Mouse (Mus musculus): ENCODE data around the gene Gm21969. TPM values are rescaled to one million over a fixed set of nuclear protein-coding genes. Genes with fewer than 3 reads are reported as not detected.

Gm21969 gene
- total RNA-seq, 1 experiment = 0.09 TPM

- DNase-seq (ENCODE audit: low read depth, low spot score) = no peak
- Histone ChIP-seq H3K4me1 (ENCODE audit: control insufficient read depth in 2 of 2, insufficient read depth in 2 of 2, low read length in 2 of 2, poor library complexity in 1 of 2) (peaks cover 0 to 16% of the 10 kb centered on the region in 2 experiments; a peak in 1 of 4 replicates), H3K9me3 (ENCODE audit: control insufficient read depth, insufficient read depth, low read depth, low read length) (no peaks in the 10 kb centered on the region), H3K27ac (ENCODE audit: insufficient read depth, low read depth, low read length, poor library complexity, severe bottlenecking) (peak overlapping the region; percentile 9; the same call in 1 of the 2 replicates), H3K36me3 (ENCODE audit: control insufficient read depth, insufficient read depth, low read length, poor library complexity, severe bottlenecking) (no peaks in the 10 kb centered on the region), H3K4me3 (ENCODE audit: insufficient read depth in 1 of 2, low read depth in 1 of 2, low read length in 2 of 2, poor library complexity in 1 of 2, severe bottlenecking in 1 of 2) (no peak overlapping the region), H3K9ac (ENCODE audit: insufficient read depth, low read depth, low read length, poor library complexity, severe bottlenecking) (no peak overlapping the region)
- no peak for TF ChIP-seq ZC3H11A (IDR thresholded peaks at IDR 0.05; ENCODE audit: borderline replicate concordance, low read depth, low read length)
- TF ChIP-seq ZNF384 (IDR thresholded peaks at IDR 0.05; ENCODE audit: low read depth, low read length) = no peak
- no peak for TF ChIP-seq HCFC1 (IDR thresholded peaks at IDR 0.05; ENCODE audit: borderline replicate concordance, insufficient read depth, low read length)
- TF ChIP-seq CHD2 (IDR thresholded peaks at IDR 0.05; ENCODE audit: low read depth, low read length) = no peak
- no peak for TF ChIP-seq MAFK (IDR thresholded peaks at IDR 0.05; ENCODE audit: insufficient read depth, low read depth, low read length)
- in situ Hi-C loops (cut with MboI; ENCODE audit: low sequenced_read_pairs in 2 of 2, unreplicated experiment in 2 of 2) = no loop called here
Observed at GRCm38 (mm10) chr4:139688058-139688457, 85.1 kb downstream of the Gm21969 start.

DNA sequence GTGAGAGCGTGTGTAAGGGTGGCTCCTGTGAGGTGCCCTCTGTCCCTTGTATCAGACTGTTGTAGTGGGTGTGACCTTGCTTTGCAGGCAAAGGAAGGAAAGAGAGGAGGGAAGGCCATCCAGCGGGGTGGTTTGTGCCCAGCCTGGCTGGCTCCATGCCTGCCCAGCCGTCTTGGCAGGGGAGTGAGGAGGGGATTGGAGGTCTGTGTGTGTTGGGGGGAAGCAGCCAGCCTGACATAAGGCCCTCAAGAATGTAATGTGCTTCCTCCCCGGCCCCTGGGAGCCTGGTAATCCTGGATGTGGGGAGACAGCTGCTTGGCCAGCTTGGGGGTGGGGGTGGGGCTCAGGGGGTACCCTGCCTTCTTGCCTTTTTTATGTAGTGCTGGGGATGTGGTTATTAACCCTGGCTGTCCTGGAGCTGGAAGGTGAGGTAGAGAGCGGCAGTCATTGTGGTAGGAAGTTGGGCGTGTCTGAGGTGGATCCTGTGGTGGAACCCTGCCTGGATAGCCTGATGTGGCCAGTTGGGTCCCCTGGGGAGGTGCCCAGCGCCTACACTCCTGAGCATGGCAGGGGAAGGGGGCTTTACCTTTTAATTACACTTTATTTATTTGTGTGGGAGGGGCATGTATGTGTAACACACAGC is 86.8 kb downstream of the Gm21969 start:
- Histone ChIP-seq H3K36me3 (ENCODE audit: control insufficient read depth, insufficient read depth, low read length, poor library complexity, severe bottlenecking) (no peaks in the 10 kb centered on the region), H3K27ac (ENCODE audit: insufficient read depth, low read depth, low read length, poor library complexity, severe bottlenecking) (no peak overlapping the region), H3K4me1 (ENCODE audit: control insufficient read depth in 2 of 2, insufficient read depth in 2 of 2, low read length in 2 of 2, poor library complexity in 1 of 2) (peaks cover 0 to 17% of the 10 kb centered on the region in 2 experiments; a peak in 1 of 4 replicates), H3K4me3 (ENCODE audit: insufficient read depth in 1 of 2, low read depth in 1 of 2, low read length in 2 of 2, poor library complexity in 1 of 2, severe bottlenecking in 1 of 2) (no peak overlapping the region), H3K9me3 (ENCODE audit: control insufficient read depth, insufficient read depth, low read depth, low read length) (no peaks in the 10 kb centered on the region), H3K9ac (ENCODE audit: insufficient read depth, low read depth, low read length, poor library complexity, severe bottlenecking) (no peak overlapping the region)
- no peak for TF ChIP-seq ZC3H11A (IDR thresholded peaks at IDR 0.05; ENCODE audit: borderline replicate concordance, low read depth, low read length)
- no peak for TF ChIP-seq ZNF384 (IDR thresholded peaks at IDR 0.05; ENCODE audit: low read depth, low read length)
- no peak for TF ChIP-seq MAFK (IDR thresholded peaks at IDR 0.05; ENCODE audit: insufficient read depth, low read depth, low read length)
- TF ChIP-seq CHD2 (IDR thresholded peaks at IDR 0.05; ENCODE audit: low read depth, low read length) = no peak
- TF ChIP-seq HCFC1 (IDR thresholded peaks at IDR 0.05; ENCODE audit: borderline replicate concordance, insufficient read depth, low read length) = no peak
- DNase-seq (ENCODE audit: low read depth, low spot score) = no peak
- in situ Hi-C loops (cut with MboI; ENCODE audit: low sequenced_read_pairs in 2 of 2, unreplicated experiment in 2 of 2) = loop anchor here in 1 of 2 experiments (10.0 kb wide), 1 partner anchor 165 kb away; no protein-coding TSS in a partner anchor

GRCm38 (mm10) chr4:139693315-139693714 is 90.3 kb downstream of the Gm21969 start:
- H3K36me3 ChIP-seq (ENCODE audit: control insufficient read depth, insufficient read depth, low read length, poor library complexity, severe bottlenecking) = no peaks in the 10 kb centered on the region
- DNase-seq (ENCODE audit: low read depth, low spot score) = no peak
- no peak overlapping the region for H3K27ac ChIP-seq (ENCODE audit: insufficient read depth, low read depth, low read length, poor library complexity, severe bottlenecking)
- no peaks in the 10 kb centered on the region for H3K9me3 ChIP-seq (ENCODE audit: control insufficient read depth, insufficient read depth, low read depth, low read length)
- in situ Hi-C loops (cut with MboI; ENCODE audit: low sequenced_read_pairs in 2 of 2, unreplicated experiment in 2 of 2) = loop anchor here in 1 of 2 experiments (10.0 kb wide), 1 partner anchor 161 kb away; no protein-coding TSS in a partner anchor
- no peak overlapping the region for H3K9ac ChIP-seq (ENCODE audit: insufficient read depth, low read depth, low read length, poor library complexity, severe bottlenecking)
- no peak overlapping the region for H3K4me3 ChIP-seq (ENCODE audit: insufficient read depth in 1 of 2, low read depth in 1 of 2, low read length in 2 of 2, poor library complexity in 1 of 2, severe bottlenecking in 1 of 2)
- H3K4me1 ChIP-seq (ENCODE audit: control insufficient read depth in 2 of 2, insufficient read depth in 2 of 2, low read length in 2 of 2, poor library complexity in 1 of 2) = peaks cover 0 to 10% of the 10 kb centered on the region in 2 experiments; a peak in 1 of 4 replicates
- TF ChIP-seq CHD2 (IDR thresholded peaks at IDR 0.05; ENCODE audit: low read depth, low read length) (no peak), ZC3H11A (IDR thresholded peaks at IDR 0.05; ENCODE audit: borderline replicate concordance, low read depth, low read length) (no peak), HCFC1 (IDR thresholded peaks at IDR 0.05; ENCODE audit: borderline replicate concordance, insufficient read depth, low read length) (no peak), MAFK (IDR thresholded peaks at IDR 0.05; ENCODE audit: insufficient read depth, low read depth, low read length) (no peak), ZNF384 (IDR thresholded peaks at IDR 0.05; ENCODE audit: low read depth, low read length) (no peak)

DNA sequence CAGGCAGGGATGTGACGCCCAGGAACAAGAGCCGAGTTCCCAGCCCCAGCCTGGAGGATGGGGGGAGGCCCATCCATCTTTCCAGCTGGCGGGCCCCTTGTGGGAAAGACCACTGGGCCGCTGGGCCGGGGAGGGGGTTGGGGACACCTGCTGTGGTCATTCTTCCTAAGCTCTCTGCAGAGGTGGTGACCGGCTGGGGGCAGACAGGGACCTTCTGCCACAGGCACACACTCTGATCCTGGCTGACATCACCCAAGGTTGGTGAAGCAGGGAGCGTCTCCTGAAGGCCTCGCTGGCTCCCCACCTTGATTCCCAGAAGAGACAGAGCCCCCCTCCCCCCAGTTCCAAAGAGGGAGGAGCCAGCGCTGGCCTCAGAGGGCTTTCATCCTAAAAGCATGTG is 94.8 kb downstream of the Gm21969 start:
- no peak for DNase-seq (ENCODE audit: low read depth, low spot score)
- TF ChIP-seq HCFC1 (IDR thresholded peaks at IDR 0.05; ENCODE audit: borderline replicate concordance, insufficient read depth, low read length) = no peak
- TF ChIP-seq MAFK (IDR thresholded peaks at IDR 0.05; ENCODE audit: insufficient read depth, low read depth, low read length) = no peak
- TF ChIP-seq ZNF384 (IDR thresholded peaks at IDR 0.05; ENCODE audit: low read depth, low read length) = no peak
- TF ChIP-seq ZC3H11A (IDR thresholded peaks at IDR 0.05; ENCODE audit: borderline replicate concordance, low read depth, low read length) = no peak
- TF ChIP-seq CHD2 (IDR thresholded peaks at IDR 0.05; ENCODE audit: low read depth, low read length) = no peak
- no peak overlapping the region for H3K27ac ChIP-seq (ENCODE audit: insufficient read depth, low read depth, low read length, poor library complexity, severe bottlenecking)
- no peak overlapping the region for H3K9ac ChIP-seq (ENCODE audit: insufficient read depth, low read depth, low read length, poor library complexity, severe bottlenecking)
- peaks cover 0 to 8% of the 10 kb centered on the region in 2 experiments; a peak in 1 of 4 replicates for H3K4me1 ChIP-seq (ENCODE audit: control insufficient read depth in 2 of 2, insufficient read depth in 2 of 2, low read length in 2 of 2, poor library complexity in 1 of 2)
- H3K36me3 ChIP-seq (ENCODE audit: control insufficient read depth, insufficient read depth, low read length, poor library complexity, severe bottlenecking) = no peaks in the 10 kb centered on the region
- no peak overlapping the region for H3K4me3 ChIP-seq (ENCODE audit: insufficient read depth in 1 of 2, low read depth in 1 of 2, low read length in 2 of 2, poor library complexity in 1 of 2, severe bottlenecking in 1 of 2)
- H3K9me3 ChIP-seq (ENCODE audit: control insufficient read depth, insufficient read depth, low read depth, low read length) = no peaks in the 10 kb centered on the region
- in situ Hi-C loops (cut with MboI; ENCODE audit: low sequenced_read_pairs in 2 of 2, unreplicated experiment in 2 of 2) = loop anchor here in 1 of 2 experiments (10.0 kb wide), 1 partner anchor 157 kb away; no protein-coding TSS in a partner anchor
